Mouse (Mus musculus) embryonic facial prominence, embryonic 10.5 days (tissue): Measurements from ENCODE around the gene Tmbim7. TPM values are rescaled to one million over a fixed set of nuclear protein-coding genes. Genes with fewer than 3 reads are reported as not detected.

Experiments
- DNase-seq: peaks from one replicate; pipeline ENCODE4 v3.0.0-alpha.2; 2017; ENCODE audit warnings: low spot score
- H3K27ac ChIP-seq: fragments of 300-500 bp; sonication (generic); replicated peaks from 2 replicates; pipeline ENCODE4 v1.5.1; 2016; ENCODE audit warnings: mild to moderate bottlenecking
- H3K27me3 ChIP-seq: fragments of 300-500 bp; sonication (generic); replicated peaks from 2 replicates; pipeline ENCODE4 v1.6.1; 2016; ENCODE audit warnings: low read depth, mild to moderate bottlenecking; ENCODE audit not compliant: poor library complexity, severe bottlenecking
- H3K36me3 ChIP-seq: fragments of 300-500 bp; sonication (generic); replicated peaks from 2 replicates; pipeline ENCODE4 v1.6.1; 2016; ENCODE audit warnings: mild to moderate bottlenecking, moderate library complexity
- H3K4me1 ChIP-seq: fragments of 300-500 bp; sonication (generic); 2 replicates; pipeline ENCODE4 v1.6.1; 2016
- H3K4me3 ChIP-seq: fragments of 300-500 bp; sonication (generic); 2 replicates; pipeline ENCODE4 v1.5.1; 2016; ENCODE audit warnings: mild to moderate bottlenecking, moderate library complexity
- H3K9me3 ChIP-seq: fragments of 300-500 bp; sonication (generic); 2 replicates; pipeline ENCODE4 v1.6.1; 2016; ENCODE audit warnings: mild to moderate bottlenecking
- WGBS: fragments of 180-500 bp; shearing (Covaris S2); methylation state at CpG from one replicate; pipeline ENCODE4 v1.1.7; 2016; 5-methylcytosine and 5-hydroxymethylcytosine counted together
- polyA plus RNA-seq: library from polyadenylated mRNA; unstranded; fragments of >200 nt; fragmentation: Nextera tagmentation; extraction: Ambion mirVana; gene quantifications from 2 replicates; pipeline ENCODE4 v1.2.1, GENCODE M21; 2016

Tmbim7 gene
- polyA plus RNA-seq, 1 experiment from 2014 or later = not detected

- Histone ChIP-seq H3K4me1 (no peaks in the 10 kb centered on the region), H3K36me3 (peaks cover 41% of the 10 kb centered on the region), H3K4me3 (no peak overlapping the region), H3K9me3 (no peaks in the 10 kb centered on the region), H3K27me3 (no peaks in the 10 kb centered on the region), H3K27ac (no peak overlapping the region)
- 88% methylated on average over 8 of the region's 8 CpGs for WGBS
- DNase-seq = no peak
Observed at GRCm38 (mm10) chr5:3688298-3688697, 37.3 kb downstream of the Tmbim7 start.

GRCm38 (mm10) chr5:3691283-3691682, 40.3 kb downstream of the Tmbim7 start:
- WGBS = 93% methylated on average over 3 of the region's 3 CpGs
- Histone ChIP-seq H3K36me3 (peaks cover 71% of the 10 kb centered on the region), H3K9me3 (no peaks in the 10 kb centered on the region), H3K27ac (no peak overlapping the region), H3K27me3 (no peaks in the 10 kb centered on the region), H3K4me1 (no peaks in the 10 kb centered on the region), H3K4me3 (no peak overlapping the region)
- no peak for DNase-seq

- Histone ChIP-seq H3K36me3 (peaks cover 83% of the 10 kb centered on the region), H3K27me3 (no peaks in the 10 kb centered on the region), H3K4me3 (no peak overlapping the region), H3K27ac (no peak overlapping the region), H3K9me3 (no peaks in the 10 kb centered on the region), H3K4me1 (no peaks in the 10 kb centered on the region)
- WGBS = 94% methylated on average over 9 of the region's 9 CpGs
- DNase-seq = no peak
Observed at GRCm38 (mm10) chr5:3692956-3693355, 42.0 kb downstream of the Tmbim7 start.

GRCm38 (mm10) chr5:3695191-3695590, 44.2 kb downstream of the Tmbim7 start:
- H3K4me1 ChIP-seq = no peaks in the 10 kb centered on the region
- no peaks in the 10 kb centered on the region for H3K9me3 ChIP-seq
- H3K27ac ChIP-seq = no peak overlapping the region
- no peak overlapping the region for H3K4me3 ChIP-seq
- H3K36me3 ChIP-seq = peaks cover 78% of the 10 kb centered on the region
- H3K27me3 ChIP-seq = no peaks in the 10 kb centered on the region
- 90% methylated on average over 4 of the region's 4 CpGs for WGBS
- DNase-seq = no peak

GRCm38 (mm10) chr5:3696031-3696430, 45.0 kb downstream of the Tmbim7 start:
- Histone ChIP-seq H3K4me3 (no peak overlapping the region), H3K27ac (no peak overlapping the region), H3K4me1 (no peaks in the 10 kb centered on the region), H3K36me3 (peaks cover 86% of the 10 kb centered on the region), H3K9me3 (no peaks in the 10 kb centered on the region), H3K27me3 (no peaks in the 10 kb centered on the region)
- no peak for DNase-seq
- 82% methylated on average over 3 of the region's 3 CpGs for WGBS

- 94% methylated on average over 5 of the region's 5 CpGs for WGBS
- no peaks in the 10 kb centered on the region for H3K9me3 ChIP-seq
- H3K36me3 ChIP-seq = peaks cover 70% of the 10 kb centered on the region
- no peak for DNase-seq
- H3K27ac ChIP-seq = no peak overlapping the region
- no peaks in the 10 kb centered on the region for H3K4me1 ChIP-seq
- no peak overlapping the region for H3K4me3 ChIP-seq
- H3K27me3 ChIP-seq = no peaks in the 10 kb centered on the region
Observed at GRCm38 (mm10) chr5:3700025-3700424, 49.0 kb downstream of the Tmbim7 start.

- no peaks in the 10 kb centered on the region for H3K27me3 ChIP-seq
- no peaks in the 10 kb centered on the region for H3K9me3 ChIP-seq
- DNase-seq = no peak
- H3K27ac ChIP-seq = no peak overlapping the region
- H3K4me3 ChIP-seq = no peak overlapping the region
- H3K4me1 ChIP-seq = no peaks in the 10 kb centered on the region
- WGBS = 90% methylated on average over 4 of the region's 4 CpGs
- H3K36me3 ChIP-seq = peaks cover 60% of the 10 kb centered on the region
Observed at GRCm38 (mm10) chr5:3702180-3702579, 51.2 kb downstream of the Tmbim7 start.

GRCm38 (mm10) chr5:3715800-3716199, 64.8 kb downstream of the Tmbim7 start:
- no peak overlapping the region for H3K4me3 ChIP-seq
- no peak overlapping the region for H3K27ac ChIP-seq
- peaks cover 44% of the 10 kb centered on the region for H3K36me3 ChIP-seq
- WGBS = 95% methylated on average over 5 of the region's 5 CpGs
- H3K27me3 ChIP-seq = no peaks in the 10 kb centered on the region
- DNase-seq = no peak
- H3K4me1 ChIP-seq = no peaks in the 10 kb centered on the region
- H3K9me3 ChIP-seq = no peaks in the 10 kb centered on the region

GRCm38 (mm10) chr5:3719371-3719770, 68.4 kb downstream of the Tmbim7 start:
- H3K27ac ChIP-seq = no peak overlapping the region
- H3K36me3 ChIP-seq = peaks cover 54% of the 10 kb centered on the region
- no peak overlapping the region for H3K4me3 ChIP-seq
- no peaks in the 10 kb centered on the region for H3K4me1 ChIP-seq
- no peak for DNase-seq
- 89% methylated on average over 4 of the region's 4 CpGs for WGBS
- no peaks in the 10 kb centered on the region for H3K9me3 ChIP-seq
- no peaks in the 10 kb centered on the region for H3K27me3 ChIP-seq

GRCm38 (mm10) chr5:3722873-3723272, 71.9 kb downstream of the Tmbim7 start:
- Histone ChIP-seq H3K9me3 (no peaks in the 10 kb centered on the region), H3K27ac (no peak overlapping the region), H3K4me3 (no peak overlapping the region), H3K36me3 (peaks cover 65% of the 10 kb centered on the region), H3K27me3 (no peaks in the 10 kb centered on the region), H3K4me1 (no peaks in the 10 kb centered on the region)
- no peak for DNase-seq
- WGBS = 93% methylated on average over 2 of the region's 2 CpGs

GRCm38 (mm10) chr5:3723415-3723814, 72.4 kb downstream of the Tmbim7 start:
- Histone ChIP-seq H3K4me3 (no peak overlapping the region), H3K36me3 (peaks cover 69% of the 10 kb centered on the region), H3K27me3 (no peaks in the 10 kb centered on the region), H3K4me1 (no peaks in the 10 kb centered on the region), H3K9me3 (no peaks in the 10 kb centered on the region), H3K27ac (no peak overlapping the region)
- DNase-seq = no peak
- WGBS = 93% methylated on average over 2 of the region's 2 CpGs

- Histone ChIP-seq H3K4me3 (no peak overlapping the region), H3K27ac (no peak overlapping the region), H3K36me3 (peaks cover 53% of the 10 kb centered on the region), H3K9me3 (no peaks in the 10 kb centered on the region), H3K4me1 (no peaks in the 10 kb centered on the region), H3K27me3 (no peaks in the 10 kb centered on the region)
- DNase-seq = no peak
- 80% methylated on average over 1 of the region's 1 CpGs for WGBS
Observed at GRCm38 (mm10) chr5:3725491-3725890, 74.5 kb downstream of the Tmbim7 start.

- H3K9me3 ChIP-seq = no peaks in the 10 kb centered on the region
- no peak overlapping the region for H3K27ac ChIP-seq
- no peaks in the 10 kb centered on the region for H3K27me3 ChIP-seq
- DNase-seq = no peak
- H3K36me3 ChIP-seq = peaks cover 44% of the 10 kb centered on the region
- no peaks in the 10 kb centered on the region for H3K4me1 ChIP-seq
- 87% methylated on average over 5 of the region's 5 CpGs for WGBS
- H3K4me3 ChIP-seq = no peak overlapping the region
Observed at GRCm38 (mm10) chr5:3728820-3729219, 77.8 kb downstream of the Tmbim7 start.
